Mouse (Mus musculus) cerebellum, adult 9-11 months (tissue): Measurements from ENCODE around the gene Coq7.

Source experiments
- DNase-seq: peaks from one replicate; pipeline ENCODE4 v3.0.0; 2022

Coq7 gene

DNA sequence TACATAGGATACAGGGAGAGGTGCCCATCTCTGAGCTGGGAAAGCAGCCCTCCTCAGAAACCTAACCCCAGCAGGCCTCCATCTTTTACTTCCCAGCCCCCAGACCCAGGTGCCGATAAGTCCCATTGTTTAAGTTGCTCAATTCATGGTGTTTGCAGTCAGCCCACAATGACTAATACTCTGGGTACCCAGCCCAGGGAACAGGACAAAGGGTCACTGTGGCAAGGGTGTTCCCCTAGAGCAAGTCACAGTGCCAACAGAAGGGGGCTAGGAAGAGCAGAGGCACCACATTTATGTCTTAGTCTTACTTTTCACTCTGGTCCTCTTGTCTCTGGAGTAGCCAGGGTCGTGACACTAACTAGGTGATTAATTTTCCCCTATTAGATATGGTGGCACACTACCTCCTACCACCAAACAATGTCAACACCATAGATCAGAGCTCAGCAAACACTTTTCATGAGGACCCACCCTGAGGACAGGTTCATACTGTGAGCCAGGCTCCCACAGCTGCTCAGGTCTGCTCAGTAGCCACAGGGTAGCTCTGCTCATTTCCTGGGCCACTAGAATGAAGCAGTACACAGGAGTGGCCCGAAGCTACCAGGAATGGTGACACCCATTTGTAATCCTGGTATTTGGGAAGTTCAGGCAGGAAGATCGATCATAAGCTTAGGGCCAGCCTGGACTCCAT, 38.1 kb downstream of the Coq7 start:
- DNase-seq, result no peak

GRCm38 (mm10) chr7:118493892-118494291, 39.3 kb downstream of the Coq7 start:
- no peak for DNase-seq

GRCm38 (mm10) chr7:118491431-118492147, 41.6 kb downstream of the Coq7 start, which contains the start of gene Itpripl2:
Itpripl2 (minus strand) TSS chr7:118491975.
- DNase-seq, result no peak

- DNase-seq, result no peak
Observed at GRCm38 (mm10) chr7:118490666-118491430, 42.3 kb downstream of the Coq7 start.

- DNase-seq, result no peak
Observed at GRCm38 (mm10) chr7:118489706-118490665, 43.2 kb downstream of the Coq7 start.

GRCm38 (mm10) chr7:118488060-118488664, 45.0 kb downstream of the Coq7 start:
- no peak for DNase-seq

- no peak for DNase-seq
Observed at GRCm38 (mm10) chr7:118486917-118487316, 46.2 kb downstream of the Coq7 start.

DNA sequence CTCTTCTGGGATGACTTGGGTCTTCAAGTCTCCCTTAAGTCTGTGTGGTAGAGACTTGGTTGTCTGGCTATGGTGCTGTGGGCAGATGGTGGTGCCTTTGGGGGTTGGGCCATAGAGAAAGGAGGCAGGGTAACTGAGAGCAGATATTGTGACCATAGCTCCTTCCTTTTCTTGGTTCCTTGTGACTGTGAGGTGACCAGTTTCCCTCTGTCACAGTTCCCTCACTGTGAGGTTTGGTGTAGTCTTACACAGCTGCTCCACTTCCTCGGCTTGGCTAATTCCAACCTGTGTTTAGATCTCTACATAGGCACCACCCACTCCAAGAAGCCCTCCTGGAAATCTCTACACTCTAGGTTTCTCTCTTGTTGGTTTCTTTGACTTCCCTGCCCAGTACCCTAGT, 49.2 kb downstream of the Coq7 start:
- no peak for DNase-seq

GRCm38 (mm10) chr7:118482001-118482400, 51.2 kb downstream of the Coq7 start:
- no peak for DNase-seq

DNA sequence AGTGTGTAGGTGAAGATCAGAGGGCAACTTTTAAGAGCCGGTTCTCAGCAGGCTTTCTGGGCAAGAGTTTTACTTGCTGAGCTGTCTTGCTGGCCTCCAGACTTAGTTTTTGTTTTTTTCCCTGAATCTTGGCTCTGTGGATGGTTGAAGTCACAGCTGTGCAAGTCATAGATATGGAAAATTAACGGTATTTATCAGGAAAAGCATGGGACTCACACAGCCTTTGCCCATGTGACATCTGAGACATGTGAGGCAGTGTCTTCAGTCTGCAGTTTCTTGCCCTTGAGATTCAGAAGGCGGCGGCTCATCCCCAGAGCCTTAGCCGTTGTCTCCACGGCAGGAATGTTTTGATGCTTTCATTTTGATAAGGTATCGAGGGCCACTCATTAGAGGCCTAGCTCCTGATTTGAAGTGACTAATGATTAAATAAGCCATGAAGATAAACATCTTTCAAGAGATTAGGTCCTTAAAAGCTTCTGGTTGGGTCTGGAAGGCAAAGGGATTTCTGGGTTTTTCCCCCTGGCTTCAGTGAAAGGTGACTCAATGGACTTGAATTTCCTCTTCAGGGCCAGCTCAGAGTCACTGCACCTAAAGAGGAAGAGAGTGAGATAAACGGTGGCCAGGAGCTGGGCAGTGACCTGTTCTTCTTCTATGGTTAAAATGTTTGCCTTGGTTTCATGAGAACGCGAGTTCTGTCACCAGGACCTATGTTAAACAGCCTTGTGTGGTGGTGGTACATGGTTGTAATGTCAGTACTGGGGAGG, 51.9 kb downstream of the Coq7 start:
- DNase-seq, result no peak

GRCm38 (mm10) chr7:118480160-118480709, 52.9 kb downstream of the Coq7 start:
- no peak for DNase-seq

- DNase-seq, result no peak
Observed at GRCm38 (mm10) chr7:118478835-118479312, 54.3 kb downstream of the Coq7 start.

DNA sequence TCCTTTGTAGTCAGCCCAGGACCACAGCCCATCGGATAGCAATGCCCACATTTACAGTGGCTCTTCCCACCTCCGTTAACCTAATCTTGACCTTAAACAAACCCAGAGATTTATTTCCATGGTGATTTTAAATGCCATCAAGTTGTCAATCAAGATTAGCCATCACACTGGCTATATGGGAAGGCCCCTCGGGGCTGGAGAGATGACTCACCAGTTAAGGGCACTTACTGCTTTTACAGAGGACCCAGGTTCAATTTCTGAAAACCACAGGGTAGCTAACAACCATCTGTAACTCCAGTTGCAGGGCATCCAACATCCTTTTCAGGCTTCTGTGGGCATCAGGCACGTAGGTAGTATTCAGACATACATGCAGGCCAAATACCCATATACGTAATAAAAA, 56.7 kb downstream of the Coq7 start:
- no peak for DNase-seq

DNA sequence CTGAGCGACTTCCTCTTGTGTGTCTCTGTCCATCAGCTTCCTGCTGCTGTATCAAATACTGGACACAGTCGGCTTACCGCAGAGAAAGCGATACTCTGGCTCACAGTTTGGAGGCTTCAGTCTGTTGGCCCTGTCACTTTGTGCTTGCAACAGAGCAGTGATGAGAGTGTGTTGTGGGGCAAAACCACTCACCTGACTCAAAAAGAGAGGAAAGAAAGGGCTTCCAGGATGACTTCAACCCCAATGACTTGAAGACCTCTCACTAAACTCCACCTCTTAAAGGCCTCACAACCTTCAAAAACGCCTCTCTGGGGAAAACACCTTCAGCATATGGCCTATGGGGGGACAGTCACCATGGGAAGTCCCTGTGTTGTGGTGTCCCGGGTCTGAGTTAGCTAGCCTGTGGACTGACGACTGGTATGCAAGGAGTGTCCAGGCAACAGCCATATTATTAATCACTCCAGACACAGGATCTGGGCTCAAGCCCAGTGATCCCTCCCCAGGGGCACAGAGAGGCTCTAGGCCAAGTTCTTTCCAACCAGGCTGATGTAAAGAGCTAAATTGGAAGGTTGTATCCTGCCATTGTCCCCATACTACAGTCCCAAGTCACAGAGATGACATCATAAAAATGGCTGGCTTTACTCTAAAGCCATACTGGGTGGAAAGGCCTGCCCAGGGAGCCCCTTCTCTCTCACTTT, 58.0 kb downstream of the Coq7 start:
- DNase-seq, result no peak

DNA sequence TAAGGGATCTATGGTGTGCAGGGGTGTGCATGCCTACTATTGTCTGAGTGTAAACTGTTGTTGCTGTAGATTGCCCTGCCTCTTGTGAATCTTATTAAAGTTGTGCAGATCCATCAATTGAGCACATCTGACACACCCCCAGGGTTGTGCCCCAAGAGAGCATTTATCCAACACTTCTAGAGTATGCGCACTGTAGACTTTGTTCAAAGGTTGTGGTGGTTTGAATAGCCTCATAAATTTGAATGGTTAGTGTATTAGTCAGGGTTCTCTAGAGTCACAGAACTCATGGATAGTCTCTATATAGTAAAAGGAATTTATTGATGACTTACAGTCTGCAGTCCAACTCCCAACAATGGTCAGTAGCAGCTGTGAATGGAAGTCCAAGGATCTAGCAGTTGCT, 60.3 kb downstream of the Coq7 start:
- DNase-seq, result no peak

DNA sequence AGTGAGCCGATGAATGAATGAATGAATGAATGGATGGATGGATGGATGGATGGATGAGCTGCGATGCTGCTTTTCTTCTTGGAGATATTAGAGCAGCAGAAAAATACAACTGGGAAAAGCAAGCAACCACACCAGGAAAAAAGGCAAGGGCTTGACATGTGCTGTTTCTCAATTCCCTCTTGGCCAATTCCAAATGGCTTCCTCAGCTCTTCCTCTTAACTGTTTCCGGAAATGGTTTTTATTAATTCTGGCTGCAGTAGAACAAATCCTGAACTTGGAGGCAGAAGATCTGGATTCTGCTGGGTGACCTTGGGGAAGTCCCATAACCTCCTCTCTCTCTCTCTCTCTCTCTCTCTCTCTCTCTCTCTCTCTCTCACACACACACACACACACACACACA, 65.1 kb downstream of the Coq7 start:
- no peak for DNase-seq

- DNase-seq, result no peak
Observed at GRCm38 (mm10) chr7:118464432-118464831, 68.7 kb downstream of the Coq7 start.

DNA sequence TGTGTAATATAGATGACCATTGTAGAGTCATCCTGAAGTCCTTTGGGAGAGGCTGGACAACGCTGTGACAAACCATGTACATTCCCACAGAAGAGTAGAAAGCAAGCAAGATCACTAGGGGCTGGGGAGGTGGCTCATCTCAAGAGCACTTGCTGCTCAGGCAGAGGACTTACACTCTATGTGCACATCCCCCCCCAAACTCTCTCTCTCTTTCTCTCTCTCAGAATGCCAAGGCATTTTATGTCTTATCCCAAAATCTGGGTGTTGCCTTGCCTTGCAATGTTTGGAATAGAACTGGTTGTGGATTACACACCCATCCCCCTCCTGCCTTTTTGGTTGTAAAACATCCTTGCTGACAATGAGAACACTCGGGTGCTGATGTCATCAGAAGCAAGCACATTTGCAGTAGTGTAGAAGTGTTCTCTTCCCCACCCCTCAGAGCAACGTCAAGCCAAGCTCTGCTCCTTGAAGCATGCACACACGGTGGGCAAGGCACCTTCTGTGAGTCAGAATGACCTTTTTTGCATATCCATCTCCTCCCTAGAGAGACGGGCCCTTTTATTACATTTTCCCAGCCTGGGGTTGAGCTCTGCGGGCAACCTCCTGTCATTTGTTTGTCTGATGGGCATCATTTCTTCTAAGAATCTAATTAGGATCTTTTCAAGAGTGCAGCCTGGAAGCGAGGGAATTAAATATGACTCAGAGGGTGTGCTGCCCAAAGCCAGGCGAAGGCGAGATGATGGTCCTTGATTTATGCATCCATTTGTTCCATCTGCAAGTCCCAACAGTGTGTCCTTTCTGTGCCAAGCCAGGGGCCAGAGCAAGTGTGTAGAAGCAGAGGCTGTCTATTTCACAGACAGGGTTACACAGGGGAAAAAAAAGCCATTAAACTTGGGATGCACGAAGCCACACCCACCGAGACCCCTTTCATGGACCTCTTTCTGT, 70.1 kb downstream of the Coq7 start:
- no peak for DNase-seq
